Mouse (Mus musculus): ENCODE results near the gene Sox2.

The Sox2 gene

GRCm38 (mm10) chr3:34649726-34650620 is at the start of gene Sox2:
Sox2 (plus strand) TSS chr3:34650405.
- in situ Hi-C loops (cut with MboI, MseI), result loop anchor here (10.0 to 25.0 kb wide), 4 partner anchors 455 to 1415 kb away; partner anchors contain the start of gene Acad9

GRCm38 (mm10) chr3:34601116-34601515 is 49.1 kb upstream of the Sox2 start:
- in situ Hi-C loops (cut with MboI, MseI), result no loop called here

- in situ Hi-C loops (cut with MboI, MseI), result no loop called here
Observed at GRCm38 (mm10) chr3:34614107-34614506, 36.1 kb upstream of the Sox2 start.

- in situ Hi-C loops (cut with MboI, MseI), result no loop called here
Observed at GRCm38 (mm10) chr3:34615526-34615925, 34.7 kb upstream of the Sox2 start.

- in situ Hi-C loops (cut with MboI, MseI), result no loop called here
Observed at GRCm38 (mm10) chr3:34618934-34619333, 31.3 kb upstream of the Sox2 start.

- in situ Hi-C loops (cut with MboI, MseI), result no loop called here
Observed at GRCm38 (mm10) chr3:34620121-34620520, 30.1 kb upstream of the Sox2 start.

DNA sequence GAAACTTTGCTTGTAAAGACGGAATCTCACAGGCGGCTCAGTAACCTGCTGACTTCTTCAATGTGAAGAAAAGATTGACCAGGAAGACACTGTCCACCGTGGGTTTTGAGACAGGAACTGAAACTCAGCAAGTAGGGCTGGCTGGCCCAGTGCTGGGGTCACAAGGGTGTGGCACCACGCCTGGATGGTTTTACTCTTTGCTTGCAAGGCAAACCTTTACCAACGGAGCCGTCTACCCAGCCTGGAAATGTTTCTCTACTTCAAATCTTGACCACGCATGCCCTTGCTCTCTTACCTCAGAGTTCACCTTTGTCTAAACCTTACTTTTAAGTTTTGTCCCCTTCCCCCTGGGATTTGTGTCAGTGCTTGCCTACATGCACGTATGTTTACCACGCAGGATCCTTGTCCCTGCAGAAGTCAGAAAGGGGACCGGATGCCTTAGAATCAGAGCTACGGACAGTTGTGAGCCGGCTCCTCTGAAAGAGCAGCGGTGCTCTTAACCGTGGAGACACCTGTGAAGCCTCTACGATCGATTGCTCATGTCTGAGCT is 25.4 kb upstream of the Sox2 start:
- in situ Hi-C loops (cut with MboI, MseI), result loop anchor here (25.0 kb wide), 1 partner anchor 662 kb away; no protein-coding TSS in a partner anchor

- in situ Hi-C loops (cut with MboI, MseI), result loop anchor here (25.0 kb wide), 1 partner anchor 664 kb away; no protein-coding TSS in a partner anchor
Observed at GRCm38 (mm10) chr3:34626521-34626920, 23.7 kb upstream of the Sox2 start.

DNA sequence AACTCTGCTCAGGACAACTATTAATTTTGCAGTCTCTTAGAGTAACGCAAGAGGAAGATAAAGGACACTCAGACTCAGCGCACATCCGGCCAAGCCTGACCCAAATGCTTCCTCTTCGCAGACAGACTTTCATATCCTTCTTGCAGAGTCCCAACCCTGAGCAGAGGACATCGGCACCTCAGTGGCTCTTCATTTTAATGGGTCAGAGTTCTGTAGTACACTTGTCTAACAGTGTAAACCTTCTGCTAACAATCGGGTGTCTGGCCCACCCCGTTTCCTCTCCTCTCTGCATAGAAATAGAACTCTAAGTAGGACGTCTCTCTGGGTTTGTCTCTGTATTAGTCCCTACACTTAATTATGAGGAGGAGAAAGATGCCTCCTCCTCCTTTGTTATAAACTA is 20.2 kb upstream of the Sox2 start:
- in situ Hi-C loops (cut with MboI, MseI), result loop anchor here (25.0 kb wide), 1 partner anchor 668 kb away; no protein-coding TSS in a partner anchor

DNA sequence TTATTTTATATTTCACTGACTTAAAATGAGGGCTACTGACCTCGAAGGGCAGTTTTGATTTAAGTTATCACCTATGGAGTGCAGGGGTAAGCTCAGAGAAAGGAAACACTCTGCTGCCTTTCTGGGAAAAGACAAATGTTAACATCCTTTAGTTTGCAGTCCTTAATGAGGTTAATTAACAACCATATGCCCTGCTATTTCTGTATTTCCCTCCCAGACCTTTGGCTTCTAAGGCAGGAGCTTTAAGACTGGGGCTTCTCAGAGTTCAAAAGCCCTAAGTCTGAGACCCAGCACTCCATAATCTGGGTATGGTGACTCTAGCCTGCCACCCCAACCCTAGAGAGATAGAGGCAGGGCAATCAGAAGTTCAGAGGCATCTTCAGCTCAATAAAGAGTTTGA is 19.5 kb upstream of the Sox2 start:
- in situ Hi-C loops (cut with MboI, MseI), result loop anchor here (25.0 kb wide), 1 partner anchor 668 kb away; no protein-coding TSS in a partner anchor

GRCm38 (mm10) chr3:34636958-34637357 is 13.2 kb upstream of the Sox2 start:
- in situ Hi-C loops (cut with MboI, MseI), result loop anchor here (25.0 kb wide), 1 partner anchor 675 kb away; no protein-coding TSS in a partner anchor

GRCm38 (mm10) chr3:34637481-34637880 is 12.7 kb upstream of the Sox2 start:
- in situ Hi-C loops (cut with MboI, MseI), result loop anchor here (25.0 kb wide), 1 partner anchor 675 kb away; no protein-coding TSS in a partner anchor

GRCm38 (mm10) chr3:34637926-34638325 is 12.3 kb upstream of the Sox2 start:
- in situ Hi-C loops (cut with MboI, MseI), result loop anchor here (25.0 kb wide), 1 partner anchor 676 kb away; no protein-coding TSS in a partner anchor

GRCm38 (mm10) chr3:34638344-34638743 is 11.9 kb upstream of the Sox2 start:
- in situ Hi-C loops (cut with MboI, MseI), result loop anchor here (25.0 kb wide), 1 partner anchor 676 kb away; no protein-coding TSS in a partner anchor

DNA sequence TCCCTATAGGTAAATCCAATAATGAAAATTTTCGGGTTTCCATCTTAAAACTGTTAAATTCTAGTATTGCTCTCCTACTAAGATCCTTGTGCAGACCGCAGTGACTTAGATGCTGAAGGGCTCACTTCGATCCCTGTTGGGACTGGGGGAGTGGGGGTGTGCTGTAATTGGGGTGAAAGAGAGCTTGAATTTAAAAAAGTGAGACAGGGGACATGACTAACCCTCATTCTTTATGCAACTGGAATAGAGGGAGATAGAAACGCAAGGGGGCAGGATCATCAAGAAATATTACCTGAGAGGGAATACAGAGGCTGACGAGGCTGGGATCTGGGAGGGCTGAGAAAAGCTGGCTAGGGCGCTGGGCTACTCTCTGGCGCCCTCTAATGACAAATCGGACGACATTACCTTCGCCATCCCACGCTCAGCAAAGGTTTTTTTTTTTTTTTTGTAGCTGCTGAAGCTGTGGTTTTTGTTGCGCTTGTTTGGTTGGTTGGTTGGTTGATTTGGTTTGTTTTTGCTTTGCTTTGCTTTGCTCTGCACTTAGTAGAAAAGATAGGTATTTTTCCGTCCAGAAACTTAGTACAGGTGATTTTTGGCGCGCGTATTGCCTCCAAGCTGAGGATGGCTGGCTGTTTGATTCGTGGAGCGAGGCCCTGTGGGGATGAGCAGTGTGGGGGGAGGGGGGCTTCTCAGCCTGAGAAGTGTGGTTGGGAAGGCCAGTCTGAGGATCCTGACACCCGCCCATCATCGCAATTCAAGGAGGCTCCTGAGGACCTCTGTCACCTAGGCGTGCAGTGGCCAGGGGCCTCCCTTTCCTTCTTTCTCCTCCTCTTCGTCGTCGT is 11.0 kb upstream of the Sox2 start:
- in situ Hi-C loops (cut with MboI, MseI), result loop anchor here (25.0 kb wide), 1 partner anchor 677 kb away; no protein-coding TSS in a partner anchor

- in situ Hi-C loops (cut with MboI, MseI), result loop anchor here (10.0 to 25.0 kb wide), 3 partner anchors 465 to 1425 kb away; partner anchors contain the start of gene Acad9
Observed at GRCm38 (mm10) chr3:34639873-34640270, 10.3 kb upstream of the Sox2 start.

DNA sequence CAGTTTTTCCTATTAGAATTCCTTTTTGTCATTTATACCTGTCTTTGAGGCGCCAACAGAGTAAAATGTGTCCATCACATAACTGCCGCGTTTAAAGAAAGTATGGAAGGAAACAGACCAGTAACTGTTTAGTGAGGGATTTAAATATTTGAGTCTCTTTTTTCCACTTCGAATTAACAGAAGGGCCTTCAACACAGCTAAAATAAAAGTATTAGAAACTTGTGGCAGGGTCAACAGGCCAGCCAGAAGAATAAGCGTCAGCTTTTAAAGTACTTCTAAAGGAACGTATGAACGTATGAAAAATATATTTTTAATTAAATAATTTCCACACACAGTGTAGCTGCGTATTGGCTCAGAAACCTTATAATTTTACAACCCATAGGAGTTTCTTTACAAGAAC is 9.9 kb upstream of the Sox2 start:
- in situ Hi-C loops (cut with MboI, MseI), result loop anchor here (10.0 to 25.0 kb wide), 3 partner anchors 465 to 1425 kb away; partner anchors contain the start of gene Acad9

DNA sequence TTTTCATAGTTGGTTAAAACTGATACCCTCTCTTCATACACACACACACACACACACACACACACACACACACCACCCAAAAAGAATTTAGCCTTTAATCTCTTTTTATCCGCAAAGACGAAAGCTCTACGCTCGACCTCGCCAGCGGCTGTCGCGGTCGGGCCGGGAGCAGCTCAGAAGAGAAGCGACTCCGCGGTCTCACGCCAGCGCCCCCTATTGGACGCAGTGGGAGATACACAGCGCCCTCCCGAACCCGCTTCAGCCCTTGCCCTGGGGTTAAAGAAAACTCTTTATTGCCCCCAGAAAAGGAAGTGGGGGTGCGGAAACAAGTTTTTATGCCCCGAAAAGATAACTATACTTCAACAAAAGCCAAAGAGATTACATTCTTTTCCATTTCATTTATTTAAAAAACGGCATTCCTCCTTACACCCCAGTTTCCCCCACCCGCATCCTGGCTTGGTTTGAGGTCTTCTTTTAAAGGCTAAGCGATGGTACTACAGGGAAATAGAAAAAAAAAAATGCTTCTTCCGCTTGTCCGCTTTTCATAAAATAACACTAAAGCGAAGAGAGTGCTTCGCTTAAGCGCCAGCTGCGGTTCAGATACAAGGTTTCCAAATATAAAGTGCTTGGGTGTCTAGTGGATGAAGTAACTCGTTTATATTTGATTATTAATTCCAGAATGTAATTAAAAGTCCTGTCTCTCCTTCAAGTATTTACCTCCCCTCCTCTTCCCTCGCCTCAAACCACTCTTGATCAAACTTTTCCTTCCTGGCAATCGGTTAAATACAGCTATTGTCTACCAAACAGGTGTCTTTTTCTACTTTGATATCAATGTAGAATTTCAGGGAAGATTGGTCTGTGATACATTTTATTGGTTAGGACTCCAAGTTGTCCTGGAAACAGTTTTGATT is 9.3 kb upstream of the Sox2 start:
- in situ Hi-C loops (cut with MboI, MseI), result loop anchor here (10.0 to 25.0 kb wide), 3 partner anchors 464 to 1424 kb away; partner anchors contain the start of gene Acad9

DNA sequence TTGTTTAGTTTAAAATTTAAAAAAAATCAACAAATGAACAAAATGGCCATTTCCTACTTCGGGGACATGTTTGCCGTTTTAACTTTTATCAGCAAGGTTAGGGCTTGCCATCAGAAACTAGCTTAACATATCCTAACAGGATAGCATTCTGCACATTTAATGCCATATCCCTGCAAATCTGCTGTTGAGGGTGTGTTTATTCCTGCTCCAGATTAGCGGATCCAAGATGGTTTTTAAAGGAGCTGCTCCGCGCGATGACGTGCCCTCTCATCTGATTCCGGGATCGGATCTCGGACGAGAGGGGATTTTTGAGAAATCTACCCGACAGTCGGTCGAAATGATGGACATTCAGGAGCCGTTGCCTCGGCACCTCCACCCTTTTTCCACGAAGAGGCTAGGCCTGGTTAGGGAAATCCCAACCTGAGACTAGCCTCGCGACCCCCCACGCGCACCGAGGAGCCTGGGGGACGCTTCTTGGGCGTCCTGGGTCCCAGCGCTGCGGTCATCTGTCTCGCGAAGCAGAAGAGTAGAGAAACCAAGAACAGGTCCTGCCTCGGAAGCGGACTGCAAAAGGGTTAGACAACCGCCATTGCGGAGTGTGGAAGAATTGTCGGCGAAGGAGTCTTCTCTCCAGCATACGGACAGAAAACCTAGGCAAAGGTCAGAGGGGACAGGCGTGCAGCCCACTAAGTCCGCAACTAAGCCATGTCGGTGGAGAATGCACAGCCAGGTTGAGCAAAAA is 8.3 kb upstream of the Sox2 start:
- in situ Hi-C loops (cut with MboI, MseI), result loop anchor here (10.0 to 25.0 kb wide), 3 partner anchors 463 to 1423 kb away; partner anchors contain the start of gene Acad9
